Mouse (Mus musculus): ENCODE results near the gene Galns. TPM values are rescaled to one million over a fixed set of nuclear protein-coding genes. Genes with fewer than 3 reads are reported as not detected.
"Not testable (repeated sequence)": the region's sequence is repeated elsewhere in the genome, so short reads cannot be mapped to it uniquely, and the experiment has no call there.

Galns gene
- polyA plus RNA-seq, 1 experiment from 2014 or later: 7.4 TPM

DNA sequence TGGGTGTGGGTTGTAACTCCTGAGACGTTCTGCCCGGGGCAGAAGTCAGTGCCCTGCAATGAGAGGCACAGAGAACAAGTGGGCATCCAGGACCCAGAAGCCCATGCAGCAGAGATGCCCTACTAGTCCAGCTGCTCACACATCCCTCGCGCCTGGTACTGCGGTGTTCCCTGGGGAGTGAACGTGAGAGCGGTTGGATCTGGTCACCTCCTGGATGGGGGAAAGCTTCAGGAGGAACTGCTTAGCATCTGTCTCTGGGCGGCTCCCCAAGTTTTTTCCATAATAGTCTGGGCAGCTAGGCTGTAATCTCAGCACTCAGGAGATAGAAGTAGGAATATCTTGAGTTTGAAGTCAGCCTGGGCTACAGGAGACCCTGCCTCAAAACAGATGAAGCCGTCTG lies 26.3 kb downstream of the Galns start:
- no peaks in the 10 kb centered on the region for H3K9me3 ChIP-seq
- ATAC-seq (ENCODE audit: insufficient number of reproducible peaks, insufficient read depth, low FRiP score, low TSS enrichment): no peak
- H3K27me3 ChIP-seq: no peaks in the 10 kb centered on the region; the same call in 1 of the 2 replicates
- peaks cover under 1% of the 10 kb centered on the region; the same call in 1 of the 2 replicates for H3K4me1 ChIP-seq
- no peak overlapping the region for H3K4me2 ChIP-seq (replicated peaks)
- no peaks in the 10 kb centered on the region for H3K36me3 ChIP-seq
- 77% methylated on average over 9 of the region's 9 CpGs for WGBS
- no peak overlapping the region for H3K9ac ChIP-seq
- H3K4me3 ChIP-seq: no peak overlapping the region
- H3K27ac ChIP-seq: no peak overlapping the region

GRCm38 (mm10) chr8:122580926-122581325 lies 30.3 kb downstream of the Galns start:
- WGBS: 62% methylated on average over 15 of the region's 15 CpGs
- H3K4me1 ChIP-seq: peaks cover 25% of the 10 kb centered on the region

DNA sequence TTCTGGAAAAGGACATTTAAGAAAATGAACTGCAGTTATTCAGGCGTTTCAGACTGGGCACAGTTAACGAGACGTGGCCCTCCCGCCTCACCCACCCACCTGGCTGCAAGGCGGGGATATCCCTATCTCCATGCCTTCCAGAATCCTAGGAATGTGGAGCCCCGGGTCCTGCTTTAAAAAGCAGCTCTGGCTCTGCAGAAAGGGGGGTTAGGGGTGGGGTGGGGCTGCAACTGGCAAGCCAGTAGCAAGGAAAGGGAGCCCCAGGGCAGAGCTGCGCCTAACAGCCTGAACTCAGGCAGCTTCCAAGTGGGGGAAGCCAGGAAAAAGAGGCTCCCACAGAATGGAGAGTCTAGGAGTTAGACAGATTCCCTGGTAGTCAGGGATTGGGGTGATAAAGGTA lies 32.1 kb downstream of the Galns start:
- H3K27ac ChIP-seq: peak overlapping the region; percentile 57; the same call in 1 of the 2 replicates
- no peaks in the 10 kb centered on the region for H3K9me3 ChIP-seq
- H3K4me2 ChIP-seq (replicated peaks): no peak overlapping the region
- peaks cover 41% of the 10 kb centered on the region for H3K4me1 ChIP-seq
- no peak overlapping the region for H3K9ac ChIP-seq
- H3K4me3 ChIP-seq: no peak overlapping the region
- 16% methylated on average over 7 of the region's 7 CpGs for WGBS
- peaks cover 8% of the 10 kb centered on the region; the same call in 1 of the 2 replicates for H3K36me3 ChIP-seq
- ATAC-seq (ENCODE audit: insufficient number of reproducible peaks, insufficient read depth, low FRiP score, low TSS enrichment): no peak
- H3K27me3 ChIP-seq: no peaks in the 10 kb centered on the region

More at GRCm38 (mm10) chr8:122580926-122581325, 30.3 kb downstream of the Galns start:
- Histone ChIP-seq H3K27me3 (no peaks in the 10 kb centered on the region; the same call in 1 of the 2 replicates), H3K36me3 (no peaks in the 10 kb centered on the region), H3K27ac (no peak overlapping the region), H3K4me3 (no peak overlapping the region), H3K9me3 (no peaks in the 10 kb centered on the region), H3K9ac (no peak overlapping the region), H3K4me2 (replicated peaks) (no peak overlapping the region)
- ATAC-seq (ENCODE audit: insufficient number of reproducible peaks, insufficient read depth, low FRiP score, low TSS enrichment): no peak

GRCm38 (mm10) chr8:122577116-122577515 lies 34.1 kb downstream of the Galns start:
- Histone ChIP-seq H3K9ac (no peak overlapping the region), H3K36me3 (peaks cover 29% of the 10 kb centered on the region), H3K9me3 (no peaks in the 10 kb centered on the region), H3K4me3 (peak overlapping the region; percentile 71), H3K27ac (peak overlapping the region; percentile 83), H3K4me1 (peaks cover 41% of the 10 kb centered on the region), H3K27me3 (no peaks in the 10 kb centered on the region), H3K4me2 (replicated peaks) (peak overlapping the region; percentile 85)
- ATAC-seq (ENCODE audit: insufficient number of reproducible peaks, insufficient read depth, low FRiP score, low TSS enrichment): 0 out of 2 replicates have a peak, but pooled peaks have one; percentile 44
- WGBS: 39% methylated on average over 10 of the region's 10 CpGs

DNA sequence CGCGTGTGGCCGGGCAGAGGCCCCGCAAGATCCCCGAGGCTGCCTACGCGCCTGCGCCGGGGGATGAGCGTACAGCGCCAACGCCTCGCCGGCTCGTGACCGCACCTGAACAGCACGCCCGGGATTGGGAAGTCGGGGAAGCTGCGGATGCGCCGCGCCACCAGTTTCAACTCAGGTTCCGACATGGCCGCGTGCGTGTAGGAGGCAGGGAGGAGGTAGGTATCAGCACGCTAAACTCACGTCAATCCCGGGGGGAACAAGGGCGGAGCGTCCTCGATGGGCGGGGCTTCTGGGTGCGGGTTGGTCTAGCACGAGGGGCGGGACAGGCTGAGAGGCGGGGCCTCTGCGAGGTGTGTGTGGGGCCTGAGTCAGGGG lies 34.6 kb downstream of the Galns start, which contains the start of gene Aprt:
TSS of gene Aprt (minus strand) at position 262 of the 375 bp plus-strand sequence.
- peak; percentile 83 for ATAC-seq (ENCODE audit: insufficient number of reproducible peaks, insufficient read depth, low FRiP score, low TSS enrichment)
- Histone ChIP-seq H3K36me3 (peaks cover 33% of the 10 kb centered on the region), H3K9me3 (no peaks in the 10 kb centered on the region), H3K4me1 (peaks cover 41% of the 10 kb centered on the region), H3K9ac (peak within 1 kb of the TSS; percentile 79), H3K4me2 (replicated peaks) (peak within 1 kb of the TSS; percentile 85), H3K4me3 (peak within 1 kb of the TSS; percentile 71), H3K27me3 (no peaks in the 10 kb centered on the region), H3K27ac (peak within 1 kb of the TSS; percentile 83)
- under 1% methylated on average over 38 of the region's 39 CpGs for WGBS

DNA sequence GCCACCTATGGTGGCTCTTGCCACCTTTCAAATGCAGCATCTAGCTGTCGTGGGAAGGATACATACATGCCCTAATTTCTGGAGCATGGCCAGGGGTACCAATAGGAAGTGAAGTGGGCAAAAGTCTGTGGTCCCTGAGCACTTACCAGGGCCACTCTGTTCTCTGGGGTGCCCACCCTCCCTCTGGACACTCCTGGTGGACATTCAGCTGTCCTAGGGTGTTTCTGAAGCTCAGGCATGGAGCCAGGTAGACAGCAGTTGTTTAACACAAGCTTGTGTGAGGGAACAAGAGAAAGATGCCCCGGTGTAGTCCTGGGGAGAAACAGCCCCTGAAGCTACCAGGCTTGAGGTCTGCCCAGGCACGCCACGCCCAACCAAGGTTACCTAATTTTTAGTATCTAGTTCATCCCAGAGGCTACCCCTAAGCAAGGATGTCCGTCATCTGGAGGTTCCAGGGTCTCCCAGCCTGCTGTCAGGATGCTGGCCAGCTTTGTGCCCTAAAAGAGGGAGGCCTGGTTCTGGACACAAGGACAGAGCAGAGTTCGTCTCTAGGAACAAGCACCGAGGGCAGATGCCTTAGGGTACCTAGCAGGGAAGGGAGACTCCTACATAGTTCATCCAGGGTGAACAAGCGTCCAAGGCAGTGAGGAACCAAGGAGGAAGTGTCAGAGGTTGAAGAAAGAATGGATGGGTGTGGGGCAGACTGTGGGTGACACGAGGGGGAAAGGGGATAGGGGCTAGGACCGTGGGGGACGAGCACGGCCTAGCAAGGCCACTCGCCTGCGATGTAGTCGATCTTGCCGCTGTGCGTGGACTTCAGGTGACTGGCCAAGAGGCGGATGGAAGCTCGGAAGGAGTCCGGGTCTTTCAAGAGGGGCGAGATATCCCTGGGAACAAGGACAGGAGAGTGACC lies 35.3 kb downstream of the Galns start:
- peak overlapping the region; percentile 85 for H3K4me2 ChIP-seq (replicated peaks)
- peak; percentile 11; the same call in 1 of the 2 replicates for ATAC-seq (ENCODE audit: insufficient number of reproducible peaks, insufficient read depth, low FRiP score, low TSS enrichment)
- H3K9ac ChIP-seq: peak overlapping the region; percentile 79
- H3K4me1 ChIP-seq: peaks cover 41% of the 10 kb centered on the region
- peak overlapping the region; percentile 71 for H3K4me3 ChIP-seq
- peak overlapping the region; percentile 83 for H3K27ac ChIP-seq
- H3K27me3 ChIP-seq: no peaks in the 10 kb centered on the region
- WGBS: 19% methylated on average over 21 of the region's 21 CpGs
- no peaks in the 10 kb centered on the region for H3K9me3 ChIP-seq
- peaks cover 40% of the 10 kb centered on the region for H3K36me3 ChIP-seq

GRCm38 (mm10) chr8:122575286-122575685 lies 36.0 kb downstream of the Galns start:
- ATAC-seq (ENCODE audit: insufficient number of reproducible peaks, insufficient read depth, low FRiP score, low TSS enrichment): no peak
- Histone ChIP-seq H3K36me3 (peaks cover 47% of the 10 kb centered on the region), H3K27me3 (no peaks in the 10 kb centered on the region), H3K27ac (no peak overlapping the region), H3K4me3 (peak overlapping the region; percentile 71; the same call in 1 of the 2 replicates), H3K4me1 (peaks cover 41% of the 10 kb centered on the region), H3K4me2 (replicated peaks) (peak overlapping the region; percentile 85), H3K9me3 (no peaks in the 10 kb centered on the region), H3K9ac (no peak overlapping the region)
- 76% methylated on average over 8 of the region's 8 CpGs for WGBS

DNA sequence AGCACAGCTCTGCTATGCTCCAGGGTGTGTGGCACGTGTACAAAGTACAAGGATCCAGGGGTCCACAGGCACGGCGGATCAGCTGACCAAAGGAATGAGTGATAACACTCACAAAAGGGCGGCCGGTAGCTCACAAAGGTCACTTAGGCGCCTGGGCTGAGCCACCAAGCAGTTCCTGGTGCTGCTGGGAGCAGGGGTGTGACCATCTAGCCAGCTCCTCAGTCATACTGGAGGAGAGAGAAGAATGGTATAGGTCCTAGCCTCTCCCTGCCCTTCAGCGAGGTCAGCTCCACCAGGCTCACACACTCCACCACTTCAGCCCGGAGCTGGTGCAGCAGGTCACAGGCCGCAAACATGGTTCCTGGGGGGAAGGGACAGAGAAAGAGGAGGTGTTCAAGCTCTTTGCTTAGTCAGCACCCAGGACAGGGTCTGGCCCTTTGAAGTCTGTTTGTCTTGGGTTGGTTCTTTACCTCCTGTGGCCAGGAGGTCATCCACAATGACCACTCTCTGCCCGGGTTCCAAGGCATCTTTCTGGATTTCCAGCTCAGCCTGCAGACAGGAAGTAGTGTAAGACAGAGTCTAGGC lies 36.5 kb downstream of the Galns start:
- Histone ChIP-seq H3K36me3 (peaks cover 52% of the 10 kb centered on the region), H3K27me3 (no peaks in the 10 kb centered on the region), H3K4me2 (replicated peaks) (peak overlapping the region; percentile 85; the same call in 1 of the 2 replicates), H3K9ac (no peak overlapping the region), H3K27ac (no peak overlapping the region), H3K9me3 (no peaks in the 10 kb centered on the region), H3K4me1 (peaks cover 38% of the 10 kb centered on the region), H3K4me3 (no peak overlapping the region)
- 49% methylated on average over 10 of the region's 10 CpGs for WGBS
- ATAC-seq (ENCODE audit: insufficient number of reproducible peaks, insufficient read depth, low FRiP score, low TSS enrichment): no peak

- Histone ChIP-seq H3K9me3 (no peaks in the 10 kb centered on the region), H3K27me3 (no peaks in the 10 kb centered on the region), H3K4me1 (peaks cover 36% of the 10 kb centered on the region), H3K36me3 (peaks cover 57% of the 10 kb centered on the region), H3K9ac (no peak overlapping the region), H3K27ac (no peak overlapping the region), H3K4me2 (replicated peaks) (no peak overlapping the region), H3K4me3 (no peak overlapping the region)
- ATAC-seq (ENCODE audit: insufficient number of reproducible peaks, insufficient read depth, low FRiP score, low TSS enrichment): no peak
- 63% methylated on average over 3 of the region's 3 CpGs for WGBS
Measured at GRCm38 (mm10) chr8:122574264-122574663, 37.0 kb downstream of the Galns start.

DNA sequence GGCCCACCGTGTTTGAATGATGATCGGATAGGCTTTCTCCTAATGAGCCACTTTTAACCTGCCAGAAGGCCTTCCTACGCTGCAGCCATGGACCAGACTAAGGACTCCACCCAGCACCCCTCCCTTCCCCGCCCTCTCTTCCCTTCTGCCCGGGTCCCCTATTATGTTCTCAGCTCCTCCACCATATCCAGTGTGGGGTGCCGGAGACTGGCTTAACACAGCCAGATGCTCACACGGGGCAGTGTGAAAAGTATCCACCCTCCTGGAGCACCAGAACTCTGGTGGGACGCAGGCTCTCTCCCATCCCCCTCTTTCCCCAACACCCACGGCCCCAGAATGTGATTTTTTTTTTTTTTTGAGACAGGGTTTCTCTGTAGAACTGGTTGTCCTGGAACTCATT lies 37.7 kb downstream of the Galns start:
- H3K36me3 ChIP-seq: peaks cover 59% of the 10 kb centered on the region
- ATAC-seq (ENCODE audit: insufficient number of reproducible peaks, insufficient read depth, low FRiP score, low TSS enrichment): no peak
- H3K27me3 ChIP-seq: no peaks in the 10 kb centered on the region
- no peak overlapping the region for H3K4me3 ChIP-seq
- H3K27ac ChIP-seq: no peak overlapping the region
- 71% methylated on average over 9 of the region's 9 CpGs for WGBS
- H3K4me2 ChIP-seq (replicated peaks): no peak overlapping the region
- H3K9me3 ChIP-seq: no peaks in the 10 kb centered on the region
- peaks cover 36% of the 10 kb centered on the region for H3K4me1 ChIP-seq
- no peak overlapping the region for H3K9ac ChIP-seq

- H3K9ac ChIP-seq; H3K27me3 ChIP-seq; ATAC-seq (ENCODE audit: insufficient number of reproducible peaks, insufficient read depth, low FRiP score, low TSS enrichment); H3K4me2 ChIP-seq (replicated peaks); H3K9me3 ChIP-seq; H3K27ac ChIP-seq; H3K4me3 ChIP-seq: not testable (repeated sequence)
- peaks cover 36% of the 10 kb centered on the region for H3K4me1 ChIP-seq
- H3K36me3 ChIP-seq: peaks cover 59% of the 10 kb centered on the region
- 55% methylated on average over 4 of the region's 4 CpGs for WGBS
Measured at GRCm38 (mm10) chr8:122573176-122573575, 38.1 kb downstream of the Galns start.
